Mouse (Mus musculus) C2C12 (cell line): ENCODE measurements at regions not wholly inside any gene's neighbourhood (a gene's known extent, or its start where the extent isn't known, plus 50 kb on each side); places are given as distances from the start of the nearest gene placed in this dataset.

Experiments used
- CEBPB ChIP-seq: IDR thresholded peaks from one replicate; pipeline ENCODE4 v1.6.1; 2011; ENCODE audit warnings: low read depth, mild to moderate bottlenecking, control low read depth, moderate library complexity
- CTCF ChIP-seq: IDR thresholded peaks from one replicate; pipeline ENCODE4 v1.5.1; 2011; ENCODE audit not compliant: control insufficient read depth, insufficient read depth, insufficient read length
- FOSL1 ChIP-seq: IDR thresholded peaks from one replicate; pipeline ENCODE4 v1.8.0; 2011; ENCODE audit warnings: mild to moderate bottlenecking, low read length; ENCODE audit not compliant: poor library complexity, insufficient read depth, severe bottlenecking
- MAX ChIP-seq: IDR thresholded peaks from one replicate; pipeline ENCODE4 v1.6.1; 2011; ENCODE audit warnings: mild to moderate bottlenecking, control low read depth
- MYOD1 ChIP-seq: IDR thresholded peaks from one replicate; pipeline ENCODE4 v1.6.1; 2011; ENCODE audit warnings: low read depth; ENCODE audit not compliant: control insufficient read depth, insufficient read length
- USF1 ChIP-seq: IDR thresholded peaks from one replicate; pipeline ENCODE4 v1.6.1; 2011; ENCODE audit warnings: low read depth, mild to moderate bottlenecking, control low read depth, moderate library complexity

DNA sequence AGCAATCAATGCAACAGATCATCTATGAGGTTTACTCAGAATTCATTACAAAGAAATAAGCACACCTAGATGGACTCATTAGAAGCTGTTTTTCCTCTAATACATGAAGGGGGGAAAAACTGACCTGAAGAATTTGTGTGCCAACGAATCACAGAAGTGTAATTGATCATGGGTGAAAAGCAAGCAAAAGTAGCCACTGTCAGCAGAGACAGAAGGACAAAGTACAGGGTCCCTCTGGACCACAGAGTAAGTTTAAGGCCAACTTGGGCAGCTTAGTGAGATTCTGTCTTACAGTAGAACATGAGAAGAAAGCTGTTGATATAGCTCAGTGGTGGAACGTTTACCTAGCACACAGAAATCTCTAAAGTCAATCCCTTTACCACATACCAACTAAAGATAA is 523.7 kb downstream of the Synb start:
- TF ChIP-seq CTCF (no peak), FOSL1 (no peak), MYOD1 (no peak), USF1 (no peak), CEBPB (no peak), MAX (no peak)
